Mouse (Mus musculus): ENCODE results near the gene Sult2b1.
A peak's percentile ranks its signal among the peaks of the same experiment; 100 is the strongest.

Sult2b1 gene

GRCm38 (mm10) chr7:45800546-45801204 lies 16.2 kb upstream of the Sult2b1 start:
- DNase-seq (ENCODE audit: low spot score in 2 of 2) = peak in 1 of 2 experiments; percentile 62

- no peak for DNase-seq (ENCODE audit: low spot score in 2 of 2)
Measured at GRCm38 (mm10) chr7:45800001-45800400, 15.5 kb upstream of the Sult2b1 start.

- DNase-seq (ENCODE audit: low spot score in 2 of 2) = no peak
Measured at GRCm38 (mm10) chr7:45798931-45799330, 14.5 kb upstream of the Sult2b1 start.

- no peak for DNase-seq (ENCODE audit: low spot score in 2 of 2)
Measured at GRCm38 (mm10) chr7:45798511-45798836, 14.0 kb upstream of the Sult2b1 start.

GRCm38 (mm10) chr7:45797661-45798510 lies 13.4 kb upstream of the Sult2b1 start:
- DNase-seq (ENCODE audit: low spot score in 2 of 2) = no peak

- peak in 1 of 2 experiments; percentile 65 for DNase-seq (ENCODE audit: low spot score in 2 of 2)
Measured at GRCm38 (mm10) chr7:45796950-45797349, 12.5 kb upstream of the Sult2b1 start.

GRCm38 (mm10) chr7:45794971-45795370 lies 10.5 kb upstream of the Sult2b1 start:
- no peak for DNase-seq (ENCODE audit: low spot score in 2 of 2)

- no peak for DNase-seq (ENCODE audit: low spot score in 2 of 2)
Measured at GRCm38 (mm10) chr7:45793969-45794585, 9.6 kb upstream of the Sult2b1 start.

GRCm38 (mm10) chr7:45793240-45793639 lies 8.8 kb upstream of the Sult2b1 start:
- no peak for DNase-seq (ENCODE audit: low spot score in 2 of 2)

- no peak for DNase-seq (ENCODE audit: low spot score in 2 of 2)
Measured at GRCm38 (mm10) chr7:45791756-45792490, 7.5 kb upstream of the Sult2b1 start.

- no peak for DNase-seq (ENCODE audit: low spot score in 2 of 2)
Measured at GRCm38 (mm10) chr7:45790721-45791120, 6.3 kb upstream of the Sult2b1 start.

- no peak for DNase-seq (ENCODE audit: low spot score in 2 of 2)
Measured at GRCm38 (mm10) chr7:45787642-45788041, 3.2 kb upstream of the Sult2b1 start.

GRCm38 (mm10) chr7:45786661-45787413 lies 2.4 kb upstream of the Sult2b1 start:
- no peak for DNase-seq (ENCODE audit: low spot score in 2 of 2)

- no peak for DNase-seq (ENCODE audit: low spot score in 2 of 2)
Measured at GRCm38 (mm10) chr7:45786136-45786578, 1.7 kb upstream of the Sult2b1 start.

- DNase-seq (ENCODE audit: low spot score in 2 of 2) = no peak
Measured at GRCm38 (mm10) chr7:45785388-45786135, 1.1 kb upstream of the Sult2b1 start.

- peak in 1 of 2 experiments; percentile 45 for DNase-seq (ENCODE audit: low spot score in 2 of 2)
Measured at GRCm38 (mm10) chr7:45783511-45784091, 868 bp downstream of the Sult2b1 start, which contains the start of gene Lmtk3. Lmtk3 (plus strand) TSS chr7:45783738.

GRCm38 (mm10) chr7:45782271-45782670 lies 2.2 kb downstream of the Sult2b1 start:
- DNase-seq (ENCODE audit: low spot score in 2 of 2) = no peak

- no peak for DNase-seq (ENCODE audit: low spot score in 2 of 2)
Measured at GRCm38 (mm10) chr7:45779081-45779641, 5.3 kb downstream of the Sult2b1 start.

- no peak for DNase-seq (ENCODE audit: low spot score in 2 of 2)
Measured at GRCm38 (mm10) chr7:45775237-45775636, 9.2 kb downstream of the Sult2b1 start.

- DNase-seq (ENCODE audit: low spot score in 2 of 2) = no peak
Measured at GRCm38 (mm10) chr7:45771101-45771500, 13.4 kb downstream of the Sult2b1 start.

All from spleen, postnatal 4 days (tissue).